Mouse (Mus musculus): ENCODE measurements around the gene Gpr160. TPM values are rescaled to one million over a fixed set of nuclear protein-coding genes. Genes with fewer than 3 reads are reported as not detected.

The Gpr160 gene
- 12.8 and 14.4 TPM in 2 replicates for polyA plus RNA-seq (2015; fragmentation: Nextera tagmentation; extraction: Ambion mirVana)

- WGBS, result under 1% methylated on average over 73 of the region's 75 CpGs
- no peaks in the 10 kb centered on the region for H3K27me3 ChIP-seq (replicated peaks; ENCODE audit: control insufficient read depth, insufficient read depth, low read length)
- no peaks in the 10 kb centered on the region; the same call in 1 of the 2 replicates for H3K4me1 ChIP-seq (replicated peaks; ENCODE audit: control insufficient read depth, insufficient read depth, low read length)
- no peaks in the 10 kb centered on the region for H3K36me3 ChIP-seq (ENCODE audit: control insufficient read depth, insufficient read depth)
- H3K27ac ChIP-seq (ENCODE audit: low read depth, low read length), result peak within 1 kb of the TSS; percentile 93
- H3K9ac ChIP-seq (ENCODE audit: low read depth, low read length), result peak within 1 kb of the TSS; percentile 78
- no peaks in the 10 kb centered on the region for H3K9me3 ChIP-seq (ENCODE audit: control insufficient read depth)
- H3K4me2 ChIP-seq (replicated peaks; ENCODE audit: low read depth), result peak within 1 kb of the TSS; percentile 93
- peak within 1 kb of the TSS; percentile 65 for H3K4me3 ChIP-seq (ENCODE audit: low read depth, low read length)
- peak; percentile 78 for TF ChIP-seq CTCF (IDR thresholded peaks at IDR 0.05; ENCODE audit: low read depth)
- ATAC-seq, result peak; percentile 95
Observed at GRCm38 (mm10) chr3:30855604-30856458, at the start of gene Gpr160. TSS of gene Gpr160 (plus strand) at chr3:30855950.

DNA sequence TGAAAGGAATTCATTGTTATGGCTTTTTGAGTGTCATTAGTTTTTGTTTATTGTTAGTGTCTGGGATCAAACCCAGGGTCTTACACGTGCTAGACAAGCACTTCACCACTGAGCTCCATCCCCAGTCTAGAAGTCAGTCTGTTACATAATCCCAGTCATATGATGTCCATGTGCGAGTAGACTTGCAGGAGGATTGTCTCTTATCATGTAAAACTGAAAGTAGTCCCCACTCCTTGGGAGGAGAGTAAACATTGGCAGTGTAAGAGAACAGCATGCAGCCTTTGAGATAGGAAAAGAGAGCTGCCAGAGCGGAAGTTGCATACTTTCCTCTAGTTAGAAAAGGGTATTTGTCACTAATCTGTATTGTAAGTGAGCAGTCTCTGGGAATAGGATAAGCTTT is 42.9 kb upstream of the Gpr160 start:
- no peaks in the 10 kb centered on the region for H3K27me3 ChIP-seq (replicated peaks; ENCODE audit: control insufficient read depth, insufficient read depth, low read length)
- H3K27ac ChIP-seq (ENCODE audit: low read depth, low read length), result no peak overlapping the region
- no peak overlapping the region for H3K9ac ChIP-seq (ENCODE audit: low read depth, low read length)
- peaks cover 27% of the 10 kb centered on the region for H3K36me3 ChIP-seq (ENCODE audit: control insufficient read depth, insufficient read depth)
- 31% methylated on average over 3 of the region's 3 CpGs for WGBS
- no peaks in the 10 kb centered on the region for H3K9me3 ChIP-seq (ENCODE audit: control insufficient read depth)
- no peak for TF ChIP-seq CTCF (IDR thresholded peaks at IDR 0.05; ENCODE audit: low read depth)
- no peak overlapping the region for H3K4me3 ChIP-seq (ENCODE audit: low read depth, low read length)
- ATAC-seq, result peak; percentile 83
- H3K4me1 ChIP-seq (replicated peaks; ENCODE audit: control insufficient read depth, insufficient read depth, low read length), result no peaks in the 10 kb centered on the region
- H3K4me2 ChIP-seq (replicated peaks; ENCODE audit: low read depth), result no peak overlapping the region

DNA sequence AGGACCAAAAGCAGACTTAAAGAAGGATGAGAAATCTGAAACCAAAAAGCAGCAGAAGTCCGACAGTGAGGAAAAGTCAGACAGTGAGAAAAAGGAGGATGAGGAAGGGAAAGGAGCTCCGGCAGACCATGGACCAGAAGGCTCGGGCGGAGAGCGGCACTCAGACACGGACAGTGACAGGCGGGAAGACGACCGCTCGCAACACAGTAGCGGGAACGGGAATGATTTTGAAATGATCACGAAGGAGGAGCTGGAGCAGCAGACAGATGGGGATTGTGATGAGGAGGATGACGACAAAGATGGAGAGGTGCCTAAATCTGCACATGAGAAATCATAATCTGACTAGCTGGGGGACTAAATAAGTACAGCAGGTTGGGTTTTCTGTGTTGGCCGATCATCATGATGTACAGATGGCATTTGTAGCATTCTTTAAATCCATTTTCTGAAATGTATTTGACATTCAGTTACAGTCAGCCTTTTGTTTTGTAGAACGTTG is 37.1 kb upstream of the Gpr160 start:
- H3K4me3 ChIP-seq (ENCODE audit: low read depth, low read length), result no peak overlapping the region
- no peak overlapping the region for H3K9ac ChIP-seq (ENCODE audit: low read depth, low read length)
- no peak for ATAC-seq
- no peak for TF ChIP-seq CTCF (IDR thresholded peaks at IDR 0.05; ENCODE audit: low read depth)
- no peaks in the 10 kb centered on the region for H3K27me3 ChIP-seq (replicated peaks; ENCODE audit: control insufficient read depth, insufficient read depth, low read length)
- no peaks in the 10 kb centered on the region for H3K9me3 ChIP-seq (ENCODE audit: control insufficient read depth)
- 95% methylated on average over 16 of the region's 16 CpGs for WGBS
- no peak overlapping the region for H3K27ac ChIP-seq (ENCODE audit: low read depth, low read length)
- no peaks in the 10 kb centered on the region for H3K4me1 ChIP-seq (replicated peaks; ENCODE audit: control insufficient read depth, insufficient read depth, low read length)
- peaks cover 35% of the 10 kb centered on the region for H3K36me3 ChIP-seq (ENCODE audit: control insufficient read depth, insufficient read depth)
- no peak overlapping the region for H3K4me2 ChIP-seq (replicated peaks; ENCODE audit: low read depth)

GRCm38 (mm10) chr3:30822163-30822562 is 33.6 kb upstream of the Gpr160 start:
- Histone ChIP-seq H3K9ac (ENCODE audit: low read depth, low read length) (no peak overlapping the region), H3K4me3 (ENCODE audit: low read depth, low read length) (no peak overlapping the region), H3K4me2 (replicated peaks; ENCODE audit: low read depth) (no peak overlapping the region), H3K27me3 (replicated peaks; ENCODE audit: control insufficient read depth, insufficient read depth, low read length) (no peaks in the 10 kb centered on the region), H3K4me1 (replicated peaks; ENCODE audit: control insufficient read depth, insufficient read depth, low read length) (no peaks in the 10 kb centered on the region), H3K36me3 (ENCODE audit: control insufficient read depth, insufficient read depth) (peaks cover 18% of the 10 kb centered on the region), H3K27ac (ENCODE audit: low read depth, low read length) (no peak overlapping the region), H3K9me3 (ENCODE audit: control insufficient read depth) (no peaks in the 10 kb centered on the region)
- WGBS, result 95% methylated on average over 8 of the region's 8 CpGs
- ATAC-seq, result no peak
- TF ChIP-seq CTCF (IDR thresholded peaks at IDR 0.05; ENCODE audit: low read depth), result no peak

- Histone ChIP-seq H3K4me2 (replicated peaks; ENCODE audit: low read depth) (no peak overlapping the region), H3K36me3 (ENCODE audit: control insufficient read depth, insufficient read depth) (peaks cover 3% of the 10 kb centered on the region; the same call in 1 of the 2 replicates), H3K27me3 (replicated peaks; ENCODE audit: control insufficient read depth, insufficient read depth, low read length) (no peaks in the 10 kb centered on the region), H3K9me3 (ENCODE audit: control insufficient read depth) (no peaks in the 10 kb centered on the region), H3K9ac (ENCODE audit: low read depth, low read length) (no peak overlapping the region), H3K4me3 (ENCODE audit: low read depth, low read length) (no peak overlapping the region), H3K4me1 (replicated peaks; ENCODE audit: control insufficient read depth, insufficient read depth, low read length) (no peaks in the 10 kb centered on the region), H3K27ac (ENCODE audit: low read depth, low read length) (no peak overlapping the region)
- no peak for TF ChIP-seq CTCF (IDR thresholded peaks at IDR 0.05; ENCODE audit: low read depth)
- ATAC-seq, result no peak
- 84% methylated on average over 5 of the region's 5 CpGs for WGBS
Observed at GRCm38 (mm10) chr3:30826069-30826468, 29.7 kb upstream of the Gpr160 start.

DNA sequence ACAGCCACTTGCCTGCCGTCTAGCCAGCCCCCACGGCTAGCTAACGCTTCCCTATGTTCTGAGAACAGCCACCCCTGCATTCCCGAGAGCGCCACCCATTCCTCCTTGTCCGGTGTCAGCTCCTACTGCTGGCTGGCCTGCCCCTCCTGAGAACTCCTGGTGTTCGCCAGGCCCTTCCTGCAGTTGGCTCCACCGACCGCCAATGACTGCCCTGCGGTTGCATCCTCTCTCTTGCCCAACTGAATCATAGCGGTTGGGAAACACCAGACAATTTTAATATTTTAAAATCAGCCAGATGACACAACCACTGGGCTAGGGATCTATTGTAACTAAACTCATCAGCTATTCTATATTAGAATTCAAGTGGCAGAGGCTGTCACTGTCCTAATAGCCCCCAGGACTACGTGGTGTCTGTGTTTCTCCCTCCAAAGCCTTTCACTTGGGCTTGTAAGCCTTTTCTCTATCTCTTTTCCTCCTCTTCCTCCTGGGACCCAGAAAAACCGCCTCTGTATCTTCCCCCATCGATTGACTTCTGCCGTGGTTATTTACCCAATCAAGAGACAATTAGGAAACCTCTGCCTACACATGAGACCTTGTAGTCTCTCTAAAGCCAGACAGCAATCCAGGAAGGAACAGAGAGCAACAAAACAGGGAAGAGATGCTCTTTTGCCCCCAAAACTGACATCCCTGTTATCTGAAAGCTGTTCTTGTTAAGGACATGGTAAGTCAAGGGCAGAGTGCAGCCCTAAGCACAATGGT is 23.7 kb upstream of the Gpr160 start:
- Histone ChIP-seq H3K36me3 (ENCODE audit: control insufficient read depth, insufficient read depth) (no peaks in the 10 kb centered on the region), H3K27ac (ENCODE audit: low read depth, low read length) (no peak overlapping the region), H3K27me3 (replicated peaks; ENCODE audit: control insufficient read depth, insufficient read depth, low read length) (no peaks in the 10 kb centered on the region), H3K4me1 (replicated peaks; ENCODE audit: control insufficient read depth, insufficient read depth, low read length) (no peaks in the 10 kb centered on the region), H3K9me3 (ENCODE audit: control insufficient read depth) (no peaks in the 10 kb centered on the region), H3K4me2 (replicated peaks; ENCODE audit: low read depth) (no peak overlapping the region), H3K9ac (ENCODE audit: low read depth, low read length) (no peak overlapping the region), H3K4me3 (ENCODE audit: low read depth, low read length) (no peak overlapping the region)
- ATAC-seq, result no peak
- TF ChIP-seq CTCF (IDR thresholded peaks at IDR 0.05; ENCODE audit: low read depth), result no peak
- WGBS, result 66% methylated on average over 15 of the region's 15 CpGs

Data from intestine, postnatal 0 days (tissue).